Mouse (Mus musculus): ENCODE results near the gene Etfdh.

DNA sequence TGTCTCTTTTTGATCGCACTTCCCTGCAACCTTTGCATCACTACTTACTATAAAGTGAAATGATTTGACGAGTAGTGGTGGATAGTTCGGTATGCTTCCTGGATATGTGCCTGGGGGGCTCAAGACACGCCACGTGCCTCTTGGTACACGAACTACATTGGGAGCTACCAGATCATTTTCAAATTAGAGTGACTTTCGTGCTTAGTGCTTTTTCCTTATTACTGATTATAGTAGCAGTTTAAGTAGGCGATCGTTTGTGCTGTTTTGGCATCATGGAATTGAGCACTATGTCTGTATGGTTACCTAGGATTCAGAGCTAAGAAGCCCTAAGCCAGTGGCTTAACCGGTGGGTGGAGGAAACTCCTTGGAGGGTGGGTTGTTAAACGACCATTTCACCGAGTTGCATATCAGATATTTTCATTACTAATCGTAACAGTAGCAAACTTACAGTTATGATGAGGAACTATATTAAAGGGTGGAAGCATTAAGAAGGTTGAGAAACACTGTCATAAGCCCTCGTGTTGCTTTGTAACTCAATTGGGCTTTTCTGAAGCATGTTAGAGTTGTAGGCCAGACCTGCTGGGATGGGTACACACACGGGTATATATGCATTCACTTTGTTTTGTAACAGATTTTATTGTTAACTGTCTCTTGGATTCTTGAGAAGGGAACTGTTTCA is 37.4 kb downstream of the Etfdh start:
- TF ChIP-seq MAFK (IDR thresholded peaks at IDR 0.05; ENCODE audit: insufficient read depth, low read depth, low read length) (no peak), CHD2 (IDR thresholded peaks at IDR 0.05; ENCODE audit: low read depth, low read length) (no peak), HCFC1 (IDR thresholded peaks at IDR 0.05; ENCODE audit: borderline replicate concordance, insufficient read depth, low read length) (no peak), ZNF384 (IDR thresholded peaks at IDR 0.05; ENCODE audit: low read depth, low read length) (no peak)
